Mouse (Mus musculus): ENCODE measurements around the gene Slc9a9.

The Slc9a9 gene

DNA sequence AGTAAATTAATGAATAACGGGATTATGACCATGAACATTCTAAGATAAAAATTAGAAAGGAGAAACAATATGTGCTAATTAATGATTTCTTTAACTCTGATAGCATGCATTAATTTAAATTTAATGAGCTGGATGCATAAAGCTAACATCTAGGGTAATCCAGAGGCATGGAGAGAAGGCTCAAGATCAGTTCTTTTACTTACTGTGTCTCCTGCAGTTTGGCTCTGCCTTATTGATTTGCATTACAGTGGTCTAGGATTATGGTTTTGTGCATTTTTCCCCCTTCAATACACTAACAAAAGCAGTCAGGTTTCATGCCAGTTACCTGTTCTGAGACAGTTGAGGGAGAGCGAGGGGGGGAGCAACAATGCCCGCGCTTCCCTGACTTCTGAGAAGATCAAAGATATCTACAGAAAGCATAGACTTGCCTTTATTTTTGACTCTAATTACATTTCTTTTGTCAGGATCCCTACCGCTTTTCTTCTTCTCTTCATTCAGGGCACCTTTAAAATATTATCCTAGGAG lies 298.9 kb downstream of the Slc9a9 start:
- no peak for DNase-seq

DNA sequence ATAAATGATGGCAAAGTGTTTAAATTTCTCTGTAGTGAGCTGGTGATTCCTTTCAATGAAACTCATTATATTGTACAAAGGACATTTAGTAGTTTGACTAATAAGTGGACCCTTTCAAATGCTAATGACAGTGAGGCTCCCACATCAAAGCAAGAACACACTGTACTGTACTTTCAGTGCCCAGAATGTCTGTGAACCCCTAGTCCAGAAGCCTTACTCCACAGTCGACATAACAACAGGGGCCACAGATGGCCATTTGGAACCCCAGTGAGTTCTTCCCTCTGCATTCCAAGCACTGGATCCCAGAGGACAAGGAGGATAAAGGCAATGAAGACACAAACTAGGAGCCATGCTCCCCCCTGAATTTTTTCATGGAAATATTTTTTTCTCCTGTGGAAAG lies 299.4 kb downstream of the Slc9a9 start:
- no peak for DNase-seq

DNA sequence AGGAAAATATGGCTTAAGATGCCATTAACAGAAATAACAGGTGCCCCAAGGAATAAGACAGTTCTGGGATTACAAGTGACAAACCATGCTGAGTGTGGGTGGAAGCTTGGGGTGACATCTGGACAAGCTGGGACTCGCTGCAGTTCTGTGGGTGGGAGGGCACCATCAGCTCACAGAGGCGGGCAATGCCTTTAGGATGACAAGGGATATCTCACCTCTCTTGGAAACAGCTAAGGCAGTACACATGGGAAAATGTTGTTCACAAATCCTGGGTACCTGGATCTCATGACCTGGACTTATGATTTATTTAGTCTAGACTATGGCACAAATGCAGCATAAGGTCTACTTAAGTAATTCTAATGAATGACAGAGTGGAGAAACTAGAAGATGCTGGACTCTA lies 302.3 kb downstream of the Slc9a9 start:
- DNase-seq = no peak

DNA sequence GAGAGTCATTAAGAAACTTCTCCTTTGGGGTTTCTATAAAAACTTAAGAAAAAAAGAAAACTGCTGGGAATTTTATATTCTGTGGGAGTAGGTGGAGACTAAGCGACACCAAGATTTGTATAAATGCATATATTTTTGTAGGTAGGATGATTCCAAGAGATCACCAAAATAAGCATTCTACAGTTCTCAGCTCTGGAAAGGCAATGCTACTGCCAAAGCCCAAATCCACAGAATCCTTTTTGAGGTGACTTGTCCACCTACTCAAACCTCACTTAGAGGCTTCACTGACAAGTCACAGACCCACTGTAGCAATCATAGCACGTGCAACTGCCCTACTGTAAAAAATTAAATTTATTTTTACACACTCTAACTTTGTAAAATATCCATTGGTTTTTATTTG lies 303.0 kb downstream of the Slc9a9 start:
- no peak for DNase-seq

DNA sequence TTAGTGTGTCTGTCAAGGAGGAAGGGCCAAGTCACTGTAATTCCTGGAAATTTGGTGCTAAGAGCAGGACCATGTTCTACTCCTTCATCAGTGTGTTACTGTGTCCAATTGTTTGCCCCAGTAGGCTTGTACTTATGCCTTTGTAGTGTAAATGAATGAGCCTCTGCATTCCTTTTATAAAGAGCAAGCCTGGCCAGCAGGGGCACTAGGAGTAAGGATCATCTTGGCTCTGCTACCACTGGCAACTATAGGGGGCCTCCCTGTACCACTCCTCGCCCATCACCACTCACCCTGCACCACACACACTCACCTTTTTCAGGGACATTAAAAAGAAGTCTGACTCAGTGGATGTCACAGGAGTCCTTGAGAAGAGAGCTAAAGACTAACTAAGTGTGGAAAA lies 306.5 kb downstream of the Slc9a9 start:
- no peak for DNase-seq

DNA sequence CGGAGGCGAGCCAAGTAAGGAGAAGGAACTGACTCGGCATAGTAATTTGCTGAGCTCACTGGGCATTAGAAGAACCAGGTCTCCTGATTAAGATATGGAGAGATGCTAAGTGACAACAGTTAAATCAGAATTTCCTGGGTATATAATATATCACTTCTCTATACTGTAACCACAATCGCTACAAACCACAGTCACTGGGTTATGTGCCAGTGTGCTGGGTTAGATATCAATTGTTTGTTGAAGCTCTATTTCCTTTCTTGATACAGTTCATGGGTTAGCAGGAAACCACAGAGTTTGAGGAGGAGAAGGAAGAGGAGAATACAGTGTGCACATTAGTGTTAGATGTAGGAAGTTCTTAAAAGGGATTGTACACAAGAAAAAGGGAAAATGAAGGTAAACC lies 323.9 kb downstream of the Slc9a9 start:
- no peak for DNase-seq

DNA sequence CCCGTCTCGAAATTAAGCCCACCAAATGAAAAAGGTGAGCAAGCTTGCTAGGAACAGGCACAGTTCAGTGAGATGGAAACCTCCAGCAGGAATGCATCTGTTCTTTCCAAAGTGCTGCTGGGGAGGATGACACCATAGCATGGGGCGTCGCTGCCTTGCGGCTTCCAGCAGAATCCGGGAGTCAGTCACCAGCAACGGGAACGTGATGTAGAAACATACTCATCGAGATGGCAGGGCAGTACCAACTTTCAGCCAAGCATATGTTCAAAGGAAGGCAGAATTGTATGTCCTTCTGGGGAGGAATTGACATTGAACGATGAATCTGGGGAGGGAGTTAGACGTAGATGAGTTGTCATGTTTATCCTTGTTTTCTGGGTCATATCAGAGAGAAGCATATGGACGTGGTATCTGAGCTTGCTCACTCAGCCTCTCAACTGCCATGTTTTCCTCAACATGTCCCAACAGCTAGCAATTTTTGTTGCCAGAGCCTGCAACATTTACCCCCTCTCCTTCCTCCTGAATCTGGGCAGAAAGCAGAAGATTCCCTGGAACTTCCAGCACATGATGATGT lies 350.5 kb downstream of the Slc9a9 start:
- no peak for DNase-seq

DNA sequence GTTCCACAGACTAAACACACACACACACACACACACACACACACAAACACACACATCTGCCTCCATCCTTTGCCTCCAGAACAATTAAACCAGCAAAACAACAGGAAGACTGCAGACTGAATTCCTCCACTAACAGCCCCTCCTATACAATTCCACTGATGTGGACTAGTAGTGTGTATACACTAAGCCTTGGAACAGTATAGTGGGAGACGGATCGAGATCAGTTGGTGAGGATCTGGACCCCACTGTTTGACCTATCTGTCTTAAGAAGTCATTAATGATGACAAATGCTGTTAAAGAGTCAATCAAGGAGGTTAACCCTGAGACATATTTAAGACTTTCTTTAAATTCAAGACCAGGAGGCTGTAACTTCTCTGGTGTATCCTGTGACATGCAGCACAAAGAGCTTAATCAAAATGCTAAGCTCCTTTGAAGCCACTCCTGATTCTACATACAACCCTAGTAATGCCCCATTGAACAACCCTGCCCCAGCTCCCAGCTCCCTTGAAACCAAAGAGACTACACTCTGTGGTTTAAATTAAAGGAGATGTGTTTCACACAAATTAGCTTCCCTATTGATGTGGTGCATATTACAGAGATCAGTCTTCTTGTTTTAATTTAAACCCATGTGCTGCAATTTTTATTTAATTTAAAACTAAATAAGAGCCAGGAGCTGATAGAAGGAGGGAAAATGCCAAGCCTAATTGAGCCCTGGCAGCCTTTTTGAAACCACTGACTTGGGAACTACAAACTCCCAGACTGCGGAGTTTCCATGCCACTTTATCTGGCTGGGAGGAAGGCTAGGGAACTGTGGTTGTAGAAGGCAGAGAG lies 364.6 kb downstream of the Slc9a9 start:
- DNase-seq = no peak

DNA sequence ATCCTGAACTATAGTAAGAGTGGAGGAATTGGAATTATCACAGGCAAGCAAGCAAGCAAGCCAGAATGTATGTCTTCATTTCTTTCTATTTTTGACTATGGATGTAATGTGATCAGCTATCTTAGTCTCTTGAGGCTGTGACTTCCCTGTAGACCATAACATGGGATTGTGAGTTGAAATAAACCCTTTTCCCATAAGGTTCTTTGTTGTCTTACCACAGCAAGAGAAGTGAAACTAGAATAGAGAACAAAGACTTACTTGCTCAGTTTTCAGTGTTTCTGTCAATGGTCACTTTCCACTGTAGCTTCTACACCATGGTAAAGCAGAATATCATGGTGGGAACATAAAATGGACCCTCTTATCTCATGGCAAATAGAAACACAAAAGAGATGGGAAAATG lies 366.5 kb downstream of the Slc9a9 start:
- DNase-seq = no peak

DNA sequence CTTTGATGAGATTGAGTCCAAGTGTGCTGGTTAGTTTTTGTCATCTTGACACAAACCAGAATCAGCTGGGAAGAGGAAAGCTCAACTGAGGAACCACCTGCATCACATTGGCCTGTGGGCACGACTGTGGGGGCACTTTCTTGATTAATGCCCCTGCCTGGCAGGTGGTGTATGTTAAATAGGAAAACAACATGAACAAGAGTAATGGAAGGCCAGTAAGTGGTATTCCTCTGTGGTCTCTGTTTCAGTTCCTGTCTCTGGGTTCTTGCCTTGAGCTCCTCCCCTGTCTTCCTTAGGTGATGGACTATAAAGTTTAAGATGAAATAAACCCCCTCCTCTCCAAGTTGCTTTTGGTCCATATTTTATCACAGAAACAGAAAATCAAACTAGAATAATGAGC lies 372.7 kb downstream of the Slc9a9 start:
- no peak for DNase-seq

DNA sequence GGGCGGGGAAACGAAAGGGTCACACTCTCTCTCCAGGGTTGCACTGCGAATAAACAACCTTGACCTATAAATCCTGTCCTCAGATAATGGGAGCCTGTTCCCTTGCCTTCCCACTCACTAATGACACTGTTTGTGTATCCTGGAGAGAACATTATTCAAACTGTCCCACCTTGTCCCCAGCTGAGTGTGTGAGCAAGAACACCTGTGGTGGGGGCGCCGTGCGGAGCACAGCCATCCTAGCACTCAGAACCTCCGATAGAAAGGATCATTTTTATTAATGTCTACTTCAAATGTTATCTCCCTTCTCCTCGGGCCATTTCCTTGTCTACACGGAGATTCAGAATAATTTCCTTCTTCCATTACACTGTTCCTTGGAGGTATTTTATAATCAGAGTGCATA lies 382.5 kb downstream of the Slc9a9 start:
- DNase-seq = no peak

DNA sequence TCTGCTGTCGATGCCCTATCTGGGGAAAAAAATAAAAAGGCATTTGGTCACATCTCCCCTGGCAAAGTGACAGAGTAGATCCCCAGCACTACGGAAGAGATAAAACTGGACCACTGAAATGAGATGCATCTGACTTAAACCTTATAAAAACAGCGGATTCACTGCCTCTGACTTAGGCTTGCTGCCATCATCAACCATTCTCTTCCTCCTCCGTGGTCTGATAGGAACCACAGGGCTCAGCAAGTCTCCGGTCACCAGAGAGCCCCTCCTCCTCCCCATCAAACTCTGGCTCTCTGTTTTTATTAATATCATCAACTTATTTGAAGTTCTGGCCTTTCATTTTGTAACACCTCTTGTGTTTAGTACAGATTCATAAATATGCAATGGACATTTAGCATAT lies 383.5 kb downstream of the Slc9a9 start:
- no peak for DNase-seq

DNA sequence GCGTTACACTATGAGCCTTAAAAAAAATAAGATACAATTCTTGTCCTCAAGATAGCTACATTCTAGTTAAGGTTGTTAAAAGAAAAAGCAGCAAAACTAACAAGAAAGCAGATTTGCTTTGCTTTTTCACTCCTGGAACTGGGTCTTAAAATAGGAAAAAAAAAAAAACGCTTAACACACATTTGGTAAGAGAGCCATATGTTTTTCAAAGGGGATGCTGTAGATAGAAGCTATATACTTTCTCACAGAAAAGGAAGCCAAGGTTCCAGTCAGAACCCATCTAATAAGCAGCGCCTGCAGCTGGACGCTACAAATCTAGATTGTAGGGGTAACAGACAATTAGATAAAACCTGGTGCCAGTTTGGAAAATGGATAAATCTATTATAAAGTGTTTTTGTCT lies 386.1 kb downstream of the Slc9a9 start:
- DNase-seq = no peak

DNA sequence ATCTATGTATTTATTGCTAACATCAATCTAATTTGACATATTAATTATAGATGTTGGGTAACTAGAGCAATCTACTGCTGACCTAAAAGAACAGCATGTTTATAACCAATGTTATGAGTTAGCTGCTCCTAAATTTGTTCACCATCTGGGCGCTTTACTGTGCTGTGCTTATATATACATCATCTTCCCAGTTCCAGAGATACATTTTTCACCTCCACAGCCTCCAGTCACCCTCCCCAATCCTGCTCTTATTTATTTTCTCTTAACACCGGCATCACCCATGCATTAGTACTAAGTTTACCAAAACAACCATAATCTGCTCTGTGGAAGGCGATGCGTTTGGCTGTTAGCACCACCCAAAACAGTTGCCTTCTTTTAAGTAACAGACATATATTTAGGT lies 391.0 kb downstream of the Slc9a9 start:
- DNase-seq = no peak

DNA sequence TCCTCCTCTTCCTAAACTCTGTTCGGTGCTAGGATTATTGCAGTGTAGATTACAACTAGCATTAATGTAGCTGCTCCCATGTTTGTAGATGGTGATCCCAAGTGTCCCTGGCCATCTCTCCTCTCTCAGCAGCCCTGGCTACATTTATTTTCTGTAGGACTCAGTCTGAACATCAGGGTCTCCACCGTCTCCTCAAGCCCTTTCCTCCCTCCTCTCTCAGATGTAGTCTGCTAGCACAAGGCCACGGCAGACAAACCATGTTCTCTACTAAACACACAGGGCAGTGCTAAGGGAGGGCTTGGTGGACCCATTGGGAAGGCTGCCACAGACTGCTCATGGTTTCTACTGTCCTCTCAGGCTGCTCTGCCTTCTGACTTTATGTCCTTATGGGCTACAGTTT lies 397.3 kb downstream of the Slc9a9 start:
- no peak for DNase-seq

DNA sequence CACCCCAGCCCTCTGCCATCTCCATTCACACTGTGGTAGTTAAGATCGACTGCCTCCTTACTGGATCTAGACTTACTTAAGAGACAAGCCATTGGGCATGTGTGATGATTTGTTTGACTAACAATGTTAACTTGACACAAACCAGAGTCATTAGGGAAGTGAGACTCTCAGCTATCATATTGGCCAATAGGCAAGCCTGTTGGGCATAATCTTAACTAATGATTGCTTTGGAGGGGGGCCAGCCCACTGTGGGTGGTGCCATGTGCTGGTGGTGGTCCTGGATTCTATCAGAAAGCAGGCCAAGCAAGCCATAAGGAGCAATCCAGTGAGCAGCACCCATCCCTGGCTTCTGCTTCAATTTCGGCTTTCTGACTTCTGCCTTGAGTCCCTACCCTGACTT lies 398.8 kb downstream of the Slc9a9 start:
- DNase-seq = no peak

DNA sequence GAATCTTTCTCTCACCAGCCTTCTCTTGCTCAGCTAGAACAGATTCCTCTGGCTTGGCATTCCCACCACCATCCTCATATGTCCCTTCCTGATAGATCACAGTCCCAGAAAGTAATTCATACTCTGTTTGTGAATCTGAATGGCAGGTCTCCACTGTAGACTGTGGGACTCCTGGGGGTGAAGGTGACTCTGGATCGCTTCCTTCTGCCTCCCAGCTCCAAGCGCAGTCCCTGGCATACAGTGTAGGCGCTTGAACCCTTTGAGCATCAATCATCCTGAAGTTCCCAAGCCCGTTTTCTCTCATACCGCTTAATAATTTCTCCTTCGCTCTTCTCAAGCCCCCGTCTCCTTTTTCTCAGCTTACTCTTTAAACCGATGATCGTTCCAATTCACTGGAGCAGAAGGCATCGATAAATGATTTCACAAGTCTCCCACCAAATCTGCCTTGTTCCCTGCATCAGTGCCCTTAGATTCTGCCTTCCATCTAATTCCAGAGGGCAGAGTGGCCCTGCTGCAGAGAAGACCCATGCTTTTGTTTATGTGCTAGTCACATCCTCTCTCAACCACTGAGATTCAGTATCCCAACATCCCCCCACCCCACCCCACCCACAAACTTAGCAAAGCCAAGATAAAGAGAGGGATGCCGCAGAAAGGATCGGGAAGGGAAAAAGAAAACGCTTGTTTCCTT lies 401.3 kb downstream of the Slc9a9 start:
- no peak for DNase-seq

DNA sequence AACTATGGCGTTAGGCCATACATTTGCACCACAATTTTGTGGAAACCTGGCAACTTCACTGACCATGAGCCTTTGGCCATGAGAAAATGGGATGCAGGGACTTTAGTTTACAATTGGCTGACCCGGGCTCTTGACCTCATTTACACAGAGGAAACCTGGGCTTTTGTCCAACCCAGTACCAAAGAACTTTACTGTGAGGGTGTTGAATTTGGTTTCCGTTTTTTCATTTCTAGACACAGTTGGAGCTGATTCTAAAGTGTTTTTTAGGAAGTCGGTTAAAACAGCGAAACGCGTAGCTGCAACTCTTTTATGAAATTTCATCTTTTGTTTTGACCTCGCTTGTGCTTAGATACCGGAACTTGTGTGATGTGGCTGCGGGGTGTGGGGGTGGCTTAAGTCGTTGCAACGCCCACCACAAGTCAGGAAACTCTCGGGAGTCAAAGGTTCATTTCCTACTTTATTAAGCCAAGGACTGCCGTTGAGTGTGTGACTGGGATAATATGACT lies 402.8 kb downstream of the Slc9a9 start:
- peak; percentile 41 to 63 for DNase-seq

DNA sequence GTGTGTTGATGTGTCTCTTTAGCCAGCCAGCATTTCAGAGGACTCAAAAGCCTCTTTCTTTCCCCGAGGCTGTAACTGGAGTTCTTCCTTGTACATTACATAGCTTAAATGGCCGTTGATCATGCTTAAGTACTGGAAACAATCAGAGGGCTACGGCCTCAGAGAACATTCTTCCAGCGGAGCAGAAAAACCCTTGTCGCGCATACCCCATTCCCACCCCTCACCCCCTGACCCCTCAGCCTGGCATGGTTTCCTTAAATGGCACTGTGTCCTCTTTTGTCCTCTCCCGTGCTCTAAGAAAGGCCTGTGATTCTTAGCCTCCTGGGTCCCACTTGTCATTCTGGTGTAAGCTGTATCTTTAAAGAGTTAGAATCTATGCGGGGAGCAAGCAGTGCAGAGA lies 404.0 kb downstream of the Slc9a9 start:
- no peak for DNase-seq

DNA sequence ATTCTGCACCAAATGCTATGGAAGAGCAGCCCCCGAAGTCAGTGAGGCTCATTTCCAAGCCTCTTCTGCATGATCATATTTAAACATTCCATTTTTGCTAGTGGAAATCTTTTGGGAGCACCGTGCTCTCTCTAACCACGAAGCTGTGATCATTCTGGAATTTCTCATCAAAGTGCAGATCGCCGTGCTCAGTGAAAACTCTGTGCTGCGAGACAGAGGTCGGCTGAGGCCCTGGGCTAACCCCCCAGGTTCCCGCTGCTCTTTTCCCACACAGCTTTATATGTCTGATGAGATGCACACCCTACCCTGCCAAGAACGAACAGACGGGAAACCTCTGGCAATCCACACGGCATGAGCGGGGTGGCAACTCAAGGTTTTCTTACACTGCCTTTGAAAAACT lies 406.1 kb downstream of the Slc9a9 start:
- peak in 1 of 2 experiments; percentile 16 for DNase-seq

DNA sequence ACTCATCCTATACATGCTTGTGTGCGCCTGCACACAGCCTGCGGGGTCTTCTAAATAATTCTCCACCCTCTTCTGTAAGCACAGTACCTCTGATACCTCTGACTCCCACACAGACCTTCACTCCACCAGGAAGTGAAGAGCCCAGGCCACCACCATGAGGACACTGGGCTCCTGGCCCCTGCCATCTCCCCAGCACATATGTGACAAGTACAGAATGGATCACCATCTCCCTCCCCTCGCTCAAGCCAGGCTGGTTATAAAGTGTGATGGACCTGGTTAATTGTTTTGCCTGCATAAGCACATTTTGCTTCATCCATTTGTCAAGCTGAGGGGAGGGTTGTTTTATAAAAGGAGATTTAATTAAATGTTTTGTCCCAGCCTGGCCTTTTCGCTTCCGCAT lies 408.2 kb downstream of the Slc9a9 start:
- DNase-seq = no peak

DNA sequence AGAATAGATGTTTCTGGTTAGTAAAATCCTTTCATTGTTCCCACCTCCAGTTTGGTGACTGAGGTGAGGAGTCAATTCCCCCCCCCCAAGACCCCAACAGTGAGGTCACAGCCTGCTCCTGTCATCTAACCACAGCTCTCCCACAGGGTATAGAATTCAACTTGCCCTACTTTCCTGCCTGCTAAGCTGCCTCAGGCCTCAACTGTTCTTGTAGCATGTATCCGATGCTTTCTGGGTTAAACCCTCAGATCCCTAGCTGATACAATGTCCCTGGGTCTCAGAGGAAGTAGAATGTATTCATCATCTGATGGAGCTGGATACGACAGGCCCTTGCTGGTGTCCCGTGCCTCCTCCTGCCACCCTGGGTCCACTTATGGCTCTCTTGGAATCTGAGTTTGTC lies 408.9 kb downstream of the Slc9a9 start:
- no peak for DNase-seq

DNA sequence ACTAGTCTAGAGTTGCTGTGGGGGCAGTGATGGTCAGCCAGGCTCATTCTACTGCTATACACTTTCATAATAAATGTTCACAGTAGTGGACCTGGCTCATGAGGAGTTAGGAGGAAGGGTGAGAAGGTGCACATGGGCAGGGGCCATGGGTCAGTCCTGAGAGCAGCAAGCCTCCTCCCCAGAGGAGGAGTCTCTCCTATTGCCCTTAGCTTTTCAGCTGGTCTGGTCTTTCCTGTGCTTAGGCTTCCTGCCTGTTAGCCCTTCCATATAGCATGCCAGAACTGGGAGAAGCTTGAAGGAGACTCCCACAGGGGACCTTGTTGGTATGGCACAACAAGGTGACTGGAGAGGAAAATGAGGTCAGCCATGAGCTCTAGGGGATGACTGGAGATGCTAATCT lies 410.2 kb downstream of the Slc9a9 start:
- no peak for DNase-seq
